ENCODE assay signal across 14 mouse cellular contexts in the genomic region with DNA sequence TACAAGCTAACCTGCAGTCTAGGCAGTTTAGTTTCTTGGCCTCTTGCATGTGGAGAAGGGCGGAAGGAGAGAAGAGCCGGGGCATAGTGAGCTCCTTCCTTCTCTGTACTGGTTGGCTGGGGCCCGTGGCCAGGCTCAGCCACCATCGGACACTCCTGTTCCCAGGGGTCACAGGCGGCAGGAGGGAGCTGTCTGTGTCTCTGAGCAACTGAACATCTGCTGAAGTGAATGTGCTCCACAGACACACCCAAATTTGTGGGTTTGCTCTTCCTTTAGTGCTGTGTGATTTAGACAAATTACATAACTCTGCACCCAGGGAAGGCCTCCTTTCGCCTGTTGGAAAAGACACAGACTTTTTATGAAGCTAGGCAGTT.
DNase-seq lines count a peak whose midpoint lies in the region; ATAC-seq and TF ChIP-seq lines count a peak whose summit lies in the region.
"Had no signal": no experiment of that assay in that cellular context is flagged by ENCODE, and none has a peak within 500 bp of the region (broad histone marks: within the 10 kb centered on the region; RNA-seq: fewer than 3 reads in every experiment).

No protein-coding gene starts in this region.

- no peak for TF ChIP-seq CTCF in MEL (IDR thresholded peaks at IDR 0.05 in 2 of 3, conservative IDR thresholded peaks at IDR 0.05 in 1 of 3; ENCODE audit: control insufficient read depth in 1 of 3, insufficient read depth in 1 of 3, low read depth in 2 of 3, low read length in 3 of 3, poor library complexity in 1 of 3, severe bottlenecking in 1 of 3)

- TF ChIP-seq RAD21 in MEL (IDR thresholded peaks at IDR 0.05; ENCODE audit: low read depth, low read length): no peak

- no peaks in the 10 kb centered on the region for H3K27me3 ChIP-seq in kidney, embryonic 14.5 days (ENCODE audit: control insufficient read depth, insufficient read depth, low read length)
- H3K27me3 ChIP-seq in MEL (ENCODE audit: control insufficient read depth in 1 of 2, insufficient read depth in 2 of 2, low read length in 2 of 2): no peaks in the 10 kb centered on the region
- no peaks in the 10 kb centered on the region for H3K27me3 ChIP-seq in embryonic facial prominence, embryonic 15.5 days
- H3K27me3 ChIP-seq in limb, embryonic 12.5 days: no peaks in the 10 kb centered on the region
- H3K27me3 ChIP-seq: liver, embryonic 15.5 days had no signal

- no peak overlapping the region for H3K4me3 ChIP-seq in kidney, embryonic 14.5 days (ENCODE audit: low read length)
- no peak overlapping the region for H3K4me3 ChIP-seq in MEL (ENCODE audit: control insufficient read depth in 1 of 2, insufficient read depth in 1 of 2, low read depth in 2 of 2, low read length in 2 of 2)
- H3K4me3 ChIP-seq in embryonic facial prominence, embryonic 15.5 days (replicated peaks): no peak overlapping the region
- no peak overlapping the region for H3K4me3 ChIP-seq in limb, embryonic 12.5 days (replicated peaks)
- H3K4me3 ChIP-seq: layer of hippocampus, adult 2 months; liver, embryonic 15.5 days had no signal

- TF ChIP-seq EP300 in MEL (IDR thresholded peaks at IDR 0.05; ENCODE audit: low read depth in 1 of 2, low read length in 2 of 2): no peak

- peak overlapping the region; percentile 62; the same call in 1 of the 2 replicates for H3K27ac ChIP-seq in kidney, embryonic 14.5 days (ENCODE audit: low read depth, low read length)
- peak overlapping the region; percentile 41; the same call in 1 of the 2 replicates for H3K27ac ChIP-seq in MEL (ENCODE audit: control insufficient read depth, low read depth, low read length)
- peak overlapping the region; percentile 81 for H3K27ac ChIP-seq in embryonic facial prominence, embryonic 15.5 days (replicated peaks)
- H3K27ac ChIP-seq in limb, embryonic 12.5 days: peak overlapping the region; percentile 64; the same call in 1 of the 2 replicates
- H3K27ac ChIP-seq: hindbrain, embryonic 14.5 days; layer of hippocampus, adult 2 months; liver, embryonic 15.5 days had no signal

- no peaks in the 10 kb centered on the region for H3K36me3 ChIP-seq in kidney, embryonic 14.5 days (ENCODE audit: control insufficient read depth, insufficient read depth, low read length)
- H3K36me3 ChIP-seq in MEL (ENCODE audit: control insufficient read depth in 1 of 2, insufficient read depth in 2 of 2, low read length in 2 of 2): no peaks in the 10 kb centered on the region
- H3K36me3 ChIP-seq in embryonic facial prominence, embryonic 15.5 days: no peaks in the 10 kb centered on the region
- H3K36me3 ChIP-seq in limb, embryonic 12.5 days: no peaks in the 10 kb centered on the region
- H3K36me3 ChIP-seq: liver, embryonic 15.5 days had no signal

- no peaks in the 10 kb centered on the region for H3K79me2 ChIP-seq in MEL (ENCODE audit: control insufficient read depth, insufficient read depth, low read length, poor library complexity)

- intact Hi-C loops in left cerebral cortex, postnatal 4 days (cut with DNase I): no loop called here

- TF ChIP-seq POLR2A in MEL (IDR thresholded peaks at IDR 0.05; ENCODE audit: control insufficient read depth in 1 of 2, insufficient read depth in 1 of 2, low read depth in 1 of 2, low read length in 2 of 2, poor library complexity in 1 of 2): no peak

- DNase-seq in kidney, adult 18-20 months: no peak
- no peak for DNase-seq in MEL (ENCODE audit: low read depth, low spot score)
- no peak for DNase-seq in frontal cortex, postnatal 36 days (ENCODE audit: low spot score in 2 of 2)
- no peak for DNase-seq in embryo, embryonic 10 days (ENCODE audit: low spot score)
- DNase-seq in left cerebral cortex, postnatal 4 days: no peak
- DNase-seq: cerebellum, adult 9-11 months; thymus, postnatal 36 days had no signal

- H3K9me3 ChIP-seq in kidney, embryonic 14.5 days (ENCODE audit: control insufficient read depth, low read length): 0 out of 2 replicates have a peak, but pooled peaks cover 2% of the 10 kb centered on the region
- H3K9me3 ChIP-seq in MEL (replicated peaks; ENCODE audit: insufficient read depth, low read length): no peaks in the 10 kb centered on the region
- H3K9me3 ChIP-seq in embryonic facial prominence, embryonic 15.5 days (replicated peaks): no peaks in the 10 kb centered on the region
- no peaks in the 10 kb centered on the region; the same call in 1 of the 2 replicates for H3K9me3 ChIP-seq in limb, embryonic 12.5 days
- H3K9me3 ChIP-seq: liver, embryonic 15.5 days had no signal

- no peak overlapping the region for H3K4me2 ChIP-seq in kidney, embryonic 14.5 days (replicated peaks; ENCODE audit: low read depth, low read length)
- no peak overlapping the region for H3K4me2 ChIP-seq in embryonic facial prominence, embryonic 15.5 days (replicated peaks)
- no peak overlapping the region for H3K4me2 ChIP-seq in limb, embryonic 12.5 days
- H3K4me2 ChIP-seq: hindbrain, embryonic 14.5 days; liver, embryonic 15.5 days had no signal

- peaks cover 15% of the 10 kb centered on the region for H3K4me1 ChIP-seq in kidney, embryonic 14.5 days (ENCODE audit: control insufficient read depth, insufficient read depth, low read length)
- H3K4me1 ChIP-seq in MEL (ENCODE audit: control insufficient read depth in 1 of 2, insufficient read depth in 2 of 2, low read length in 2 of 2): no peaks in the 10 kb centered on the region
- H3K4me1 ChIP-seq in embryonic facial prominence, embryonic 15.5 days: peaks cover 30% of the 10 kb centered on the region
- H3K4me1 ChIP-seq in limb, embryonic 12.5 days (replicated peaks): peaks cover 22% of the 10 kb centered on the region

- peak overlapping the region; percentile 28; the same call in 1 of the 2 replicates for H3K9ac ChIP-seq in kidney, embryonic 14.5 days (ENCODE audit: low read depth, low read length)
- H3K9ac ChIP-seq in MEL (ENCODE audit: control insufficient read depth, low read depth, low read length, poor library complexity, severe bottlenecking): no peak overlapping the region
- no peak overlapping the region for H3K9ac ChIP-seq in embryonic facial prominence, embryonic 15.5 days
- no peak overlapping the region for H3K9ac ChIP-seq in limb, embryonic 12.5 days (replicated peaks)
- H3K9ac ChIP-seq: hindbrain, embryonic 14.5 days; liver, embryonic 15.5 days had no signal

- 41% methylated on average over 6 of the region's 6 CpGs for WGBS in kidney, embryonic 14.5 days
- 29% methylated on average over 6 of the region's 6 CpGs for WGBS in embryonic facial prominence, embryonic 15.5 days
- 60% methylated on average over 6 of the region's 6 CpGs for WGBS in limb, embryonic 12.5 days

- peak; percentile 60; the same call in 1 of the 2 replicates for ATAC-seq in kidney, embryonic 14.5 days (ENCODE audit: low FRiP score, low TSS enrichment)
- ATAC-seq in embryonic facial prominence, embryonic 15.5 days (ENCODE audit: insufficient number of reproducible peaks, low FRiP score, low TSS enrichment, low read depth): peak; percentile 61; the same call in 1 of the 2 replicates
- no peak for ATAC-seq in limb, embryonic 12.5 days (ENCODE audit: insufficient number of reproducible peaks, insufficient read depth, low FRiP score, low TSS enrichment, low read depth)
- ATAC-seq: forebrain, embryonic 16.5 days had no signal

TF ChIP-seq in MEL, 35 proteins besides CTCF, POLR2A, EP300 and RAD21:
- TF ChIP-seq MXI1 (IDR thresholded peaks at IDR 0.05; ENCODE audit: low read depth, low read length) (no peak), MYB (IDR thresholded peaks at IDR 0.05; ENCODE audit: low read depth, low read length) (no peak), SIN3A (IDR thresholded peaks at IDR 0.05; ENCODE audit: low read length) (no peak), GATA1 (IDR thresholded peaks at IDR 0.05; ENCODE audit: low read depth, low read length) (no peak), CHD2 (IDR thresholded peaks at IDR 0.05; ENCODE audit: low read length) (no peak), HCFC1 (IDR thresholded peaks at IDR 0.05; ENCODE audit: low read depth, low read length) (no peak)
TF ChIP-seq in MEL: peak in this region for 0.
